Mouse (Mus musculus) hindbrain, embryonic 14.5 days (tissue): ENCODE measurements around the gene Gnb3. TPM values are rescaled to one million over a fixed set of nuclear protein-coding genes. Genes with fewer than 3 reads are reported as not detected.
"Not testable (repeated sequence)": the region's sequence is repeated elsewhere in the genome, so short reads cannot be mapped to it uniquely, and the experiment has no call there.

Experiments used
- ATAC-seq: fragments of 200-750 bp; cut with Nextera tagmentation; 2 replicates; pipeline ENCODE4 v1.8.0; 2017; ENCODE audit warnings: moderate number of reproducible peaks, mild to moderate bottlenecking, moderate TSS enrichment, moderate library complexity; ENCODE audit not compliant: low FRiP score
- DNase-seq: peaks from one replicate; pipeline ENCODE4 v3.0.0-alpha.2; 2015; ENCODE audit warnings: low spot score
- H3K27ac ChIP-seq: fragments of 300-500 bp; sonication (generic); 2 replicates; pipeline ENCODE4 v1.5.1; 2014; ENCODE audit warnings: mild to moderate bottlenecking, moderate library complexity
- H3K27me3 ChIP-seq: fragments of 300-500 bp; sonication (generic); 2 replicates; pipeline ENCODE4 v1.6.1; 2014; ENCODE audit warnings: mild to moderate bottlenecking, low read length, mixed read lengths; ENCODE audit not compliant: control insufficient read depth, insufficient read depth
- H3K36me3 ChIP-seq: fragments of 300-500 bp; sonication (generic); replicated peaks from 2 replicates; pipeline ENCODE4 v1.6.1; 2014; ENCODE audit not compliant: control insufficient read depth, insufficient read depth
- H3K4me1 ChIP-seq: fragments of 300-500 bp; sonication (generic); replicated peaks from 2 replicates; pipeline ENCODE4 v1.6.1; 2014; ENCODE audit warnings: antibody characterized with exemption, low read length, mixed read lengths; ENCODE audit not compliant: control insufficient read depth, insufficient read depth
- H3K4me2 ChIP-seq: fragments of 300-500 bp; sonication (generic); replicated peaks from 2 replicates; pipeline ENCODE4 v1.6.1; 2014; ENCODE audit warnings: mild to moderate bottlenecking, moderate library complexity
- H3K4me3 ChIP-seq: fragments of 300-500 bp; sonication (generic); replicated peaks from 2 replicates; pipeline ENCODE4 v1.5.1; 2014; ENCODE audit warnings: mild to moderate bottlenecking, low read length
- H3K9ac ChIP-seq: fragments of 300-500 bp; sonication (generic); 2 replicates; pipeline ENCODE4 v1.6.1; 2014
- H3K9me3 ChIP-seq: fragments of 300-500 bp; sonication (generic); 2 replicates; pipeline ENCODE4 v1.6.1; 2016; ENCODE audit warnings: low read length; ENCODE audit not compliant: control insufficient read depth
- WGBS: fragments of 180-500 bp; shearing (Covaris S2); extraction: QIAGEN DNeasy Blood & Tissue Kit; methylation state at CpG from one replicate; pipeline ENCODE4 v1.1.7; 2014; 5-methylcytosine and 5-hydroxymethylcytosine counted together
- polyA plus RNA-seq: library from polyadenylated mRNA; unstranded; fragments of >200 nt; fragmentation: Nextera tagmentation; extraction: Ambion mirVana; gene quantifications from 2 replicates; pipeline ENCODE4 v1.2.1, GENCODE M21; 2014

Gene Gnb3
- polyA plus RNA-seq, 1 experiment from 2014 or later: 0.21 TPM

GRCm38 (mm10) chr6:124808358-124809012 lies 31.6 kb downstream of the Gnb3 start, which contains the start of gene Spsb2:
Gene Spsb2 (plus strand): TSS chr6:124808661.
- no peaks in the 10 kb centered on the region for H3K9me3 ChIP-seq
- H3K4me1 ChIP-seq: peaks cover 38% of the 10 kb centered on the region
- peak; percentile 58 for DNase-seq
- ATAC-seq: peak; percentile 35
- H3K27me3 ChIP-seq: no peaks in the 10 kb centered on the region
- peak within 1 kb of the TSS; percentile 44 for H3K4me3 ChIP-seq
- peak within 1 kb of the TSS; percentile 57 for H3K9ac ChIP-seq
- 5% methylated on average over 29 of the region's 29 CpGs for WGBS
- peaks cover 20% of the 10 kb centered on the region for H3K36me3 ChIP-seq
- H3K4me2 ChIP-seq: peak within 1 kb of the TSS; percentile 69
- peak within 1 kb of the TSS; percentile 70 for H3K27ac ChIP-seq

- H3K4me2 ChIP-seq: peak overlapping the region; percentile 69
- no peak for DNase-seq
- H3K4me1 ChIP-seq: peaks cover 35% of the 10 kb centered on the region
- H3K27me3 ChIP-seq: no peaks in the 10 kb centered on the region
- 79% methylated on average over 6 of the region's 6 CpGs for WGBS
- peak overlapping the region; percentile 70; the same call in 1 of the 2 replicates for H3K27ac ChIP-seq
- peak overlapping the region; percentile 57 for H3K9ac ChIP-seq
- no peaks in the 10 kb centered on the region for H3K9me3 ChIP-seq
- peaks cover 20% of the 10 kb centered on the region for H3K36me3 ChIP-seq
- no peak overlapping the region for H3K4me3 ChIP-seq
- no peak for ATAC-seq
These were observed 32.1 kb downstream of the Gnb3 start for GRCm38 (mm10) chr6:124807986-124808357.

GRCm38 (mm10) chr6:124807366-124807765 lies 32.7 kb downstream of the Gnb3 start:
- H3K27me3 ChIP-seq: no peaks in the 10 kb centered on the region
- H3K9ac ChIP-seq: no peak overlapping the region
- peaks cover 29% of the 10 kb centered on the region for H3K4me1 ChIP-seq
- no peak overlapping the region for H3K4me2 ChIP-seq
- ATAC-seq (no peak), DNase-seq (no peak)
- no peak overlapping the region for H3K27ac ChIP-seq
- H3K9me3 ChIP-seq: no peaks in the 10 kb centered on the region
- 89% methylated on average over 4 of the region's 4 CpGs for WGBS
- no peak overlapping the region for H3K4me3 ChIP-seq
- H3K36me3 ChIP-seq: peaks cover 20% of the 10 kb centered on the region

GRCm38 (mm10) chr6:124806446-124807140 lies 33.5 kb downstream of the Gnb3 start:
- Histone ChIP-seq H3K27me3 (no peaks in the 10 kb centered on the region), H3K27ac (peak overlapping the region; percentile 79), H3K9me3 (no peaks in the 10 kb centered on the region), H3K4me3 (peak overlapping the region; percentile 36; the same call in 1 of the 2 replicates), H3K36me3 (peaks cover 13% of the 10 kb centered on the region), H3K4me1 (peaks cover 25% of the 10 kb centered on the region), H3K9ac (no peak overlapping the region), H3K4me2 (peak overlapping the region; percentile 74)
- WGBS: 77% methylated on average over 7 of the region's 7 CpGs
- no peak for DNase-seq
- ATAC-seq: no peak

GRCm38 (mm10) chr6:124805341-124806321 lies 34.4 kb downstream of the Gnb3 start:
- peak; percentile 85 for ATAC-seq
- WGBS: 2% methylated on average over 34 of the region's 34 CpGs

GRCm38 (mm10) chr6:124804341-124804740 lies 35.7 kb downstream of the Gnb3 start:
- no peak for DNase-seq
- Histone ChIP-seq H3K27me3 (no peaks in the 10 kb centered on the region), H3K9ac (no peak overlapping the region), H3K36me3 (no peaks in the 10 kb centered on the region), H3K4me3 (no peak overlapping the region), H3K4me1 (peaks cover 19% of the 10 kb centered on the region), H3K9me3 (no peaks in the 10 kb centered on the region), H3K4me2 (no peak overlapping the region), H3K27ac (no peak overlapping the region)
- WGBS: 88% methylated on average over 3 of the region's 3 CpGs
- ATAC-seq: no peak

More at GRCm38 (mm10) chr6:124805341-124806321, 34.4 kb downstream of the Gnb3 start:
- Histone ChIP-seq H3K9ac (peak overlapping the region; percentile 51), H3K27me3 (no peaks in the 10 kb centered on the region), H3K4me1 (peaks cover 25% of the 10 kb centered on the region), H3K4me3 (peak overlapping the region; percentile 36), H3K9me3 (no peaks in the 10 kb centered on the region), H3K36me3 (peaks cover 6% of the 10 kb centered on the region), H3K27ac (peak overlapping the region; percentile 79), H3K4me2 (peak overlapping the region; percentile 74)
- DNase-seq: peak; percentile 91

- not testable (repeated sequence) for H3K4me2 ChIP-seq, H3K27me3 ChIP-seq, DNase-seq, ATAC-seq, H3K9ac ChIP-seq, H3K4me3 ChIP-seq, H3K27ac ChIP-seq, H3K9me3 ChIP-seq, H3K36me3 ChIP-seq
- peaks cover 15% of the 10 kb centered on the region for H3K4me1 ChIP-seq
- WGBS: 97% methylated on average over 4 of the region's 4 CpGs
These were observed 36.4 kb downstream of the Gnb3 start for GRCm38 (mm10) chr6:124803691-124804090.

GRCm38 (mm10) chr6:124803061-124803460 lies 37.0 kb downstream of the Gnb3 start:
- 78% methylated on average over 3 of the region's 3 CpGs for WGBS
- Histone ChIP-seq H3K9ac (no peak overlapping the region), H3K27ac (no peak overlapping the region), H3K4me3 (no peak overlapping the region), H3K9me3 (no peaks in the 10 kb centered on the region), H3K36me3 (no peaks in the 10 kb centered on the region), H3K27me3 (no peaks in the 10 kb centered on the region), H3K4me2 (no peak overlapping the region), H3K4me1 (peaks cover 12% of the 10 kb centered on the region)
- ATAC-seq: no peak
- no peak for DNase-seq

- H3K9me3 ChIP-seq, H3K4me2 ChIP-seq, H3K27ac ChIP-seq, ATAC-seq, H3K36me3 ChIP-seq, DNase-seq, H3K27me3 ChIP-seq, H3K9ac ChIP-seq, H3K4me3 ChIP-seq: not testable (repeated sequence)
- WGBS: 24% methylated on average over 4 of the region's 9 CpGs
- H3K4me1 ChIP-seq: peaks cover 11% of the 10 kb centered on the region
These were observed 37.7 kb downstream of the Gnb3 start for GRCm38 (mm10) chr6:124802400-124802799.
